Mouse (Mus musculus): Measurements from ENCODE around the gene Zfyve27. TPM values are rescaled to one million over a fixed set of nuclear protein-coding genes. Genes with fewer than 3 reads are reported as not detected.
A peak's percentile ranks its signal among the peaks of the same experiment; 100 is the strongest.

Zfyve27 gene
- polyA plus RNA-seq, 1 experiment from 2014 or later: 25.3 TPM

GRCm38 (mm10) chr19:42182673-42183072 is 18.9 kb downstream of the Zfyve27 start:
- no peaks in the 10 kb centered on the region for H3K9me3 ChIP-seq (ENCODE audit: low read length)
- no peaks in the 10 kb centered on the region for H3K4me1 ChIP-seq (ENCODE audit: insufficient read depth, low read depth, low read length)
- DNase-seq (ENCODE audit: low spot score) (no peak), ATAC-seq (no peak)
- H3K27ac ChIP-seq (ENCODE audit: low read length): no peak overlapping the region
- no peak overlapping the region for H3K4me3 ChIP-seq (ENCODE audit: low read depth, low read length)
- H3K9ac ChIP-seq (replicated peaks; ENCODE audit: low read depth): no peak overlapping the region
- 57% methylated on average over 6 of the region's 6 CpGs for WGBS
- TF ChIP-seq EP300 (IDR thresholded peaks at IDR 0.05): no peak
- peak; percentile 66 for TF ChIP-seq CTCF (IDR thresholded peaks at IDR 0.05)
- no peak overlapping the region for H3K4me2 ChIP-seq (replicated peaks; ENCODE audit: low read depth, low read length)
- no peaks in the 10 kb centered on the region for H3K27me3 ChIP-seq (replicated peaks; ENCODE audit: insufficient read depth, low read length)
- H3K36me3 ChIP-seq (ENCODE audit: insufficient read depth, low read length): peaks cover 42% of the 10 kb centered on the region

GRCm38 (mm10) chr19:42189735-42190134 is 26.0 kb downstream of the Zfyve27 start:
- TF ChIP-seq EP300 (IDR thresholded peaks at IDR 0.05) (no peak), CTCF (IDR thresholded peaks at IDR 0.05) (no peak)
- no peak for ATAC-seq
- H3K9me3 ChIP-seq (ENCODE audit: low read length): no peaks in the 10 kb centered on the region
- H3K27ac ChIP-seq (ENCODE audit: low read length): no peak overlapping the region
- WGBS: 65% methylated on average over 4 of the region's 4 CpGs
- H3K9ac ChIP-seq (replicated peaks; ENCODE audit: low read depth): no peak overlapping the region
- no peak for DNase-seq (ENCODE audit: low spot score)
- H3K36me3 ChIP-seq (ENCODE audit: insufficient read depth, low read length): peaks cover 19% of the 10 kb centered on the region
- H3K4me1 ChIP-seq (ENCODE audit: insufficient read depth, low read depth, low read length): no peaks in the 10 kb centered on the region
- no peak overlapping the region for H3K4me2 ChIP-seq (replicated peaks; ENCODE audit: low read depth, low read length)
- no peaks in the 10 kb centered on the region for H3K27me3 ChIP-seq (replicated peaks; ENCODE audit: insufficient read depth, low read length)
- no peak overlapping the region for H3K4me3 ChIP-seq (ENCODE audit: low read depth, low read length)

DNA sequence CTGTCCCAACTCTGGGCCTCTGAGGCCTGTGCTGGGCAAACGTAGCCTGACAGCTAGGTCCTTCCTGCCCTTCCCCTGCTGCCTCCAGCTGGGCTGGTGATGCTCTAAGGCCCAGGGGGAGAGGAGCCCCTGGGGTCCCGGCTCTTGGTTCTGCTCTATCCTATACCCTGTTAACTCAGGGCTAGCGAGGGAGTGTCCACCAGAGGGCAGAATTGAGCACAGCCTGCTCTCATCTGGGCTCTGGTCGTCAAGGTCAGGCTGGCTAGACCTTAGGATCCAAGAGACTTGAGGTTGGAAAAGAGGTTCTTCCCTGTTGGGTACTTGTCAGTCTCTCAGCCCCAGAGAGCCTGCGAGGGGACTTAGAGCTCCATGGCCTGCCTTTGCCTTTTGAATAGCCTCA is 26.7 kb downstream of the Zfyve27 start:
- DNase-seq (ENCODE audit: low spot score) (peak; percentile 55), ATAC-seq (peak; percentile 66)
- no peak overlapping the region for H3K4me3 ChIP-seq (ENCODE audit: low read depth, low read length)
- peaks cover 13% of the 10 kb centered on the region for H3K36me3 ChIP-seq (ENCODE audit: insufficient read depth, low read length)
- WGBS: 24% methylated on average over 5 of the region's 5 CpGs
- H3K27ac ChIP-seq (ENCODE audit: low read length): no peak overlapping the region
- H3K27me3 ChIP-seq (replicated peaks; ENCODE audit: insufficient read depth, low read length): no peaks in the 10 kb centered on the region
- TF ChIP-seq CTCF (IDR thresholded peaks at IDR 0.05) (peak; percentile 84), EP300 (IDR thresholded peaks at IDR 0.05) (no peak)
- H3K4me2 ChIP-seq (replicated peaks; ENCODE audit: low read depth, low read length): no peak overlapping the region
- H3K4me1 ChIP-seq (ENCODE audit: insufficient read depth, low read depth, low read length): no peaks in the 10 kb centered on the region
- H3K9me3 ChIP-seq (ENCODE audit: low read length): no peaks in the 10 kb centered on the region
- H3K9ac ChIP-seq (replicated peaks; ENCODE audit: low read depth): no peak overlapping the region

DNA sequence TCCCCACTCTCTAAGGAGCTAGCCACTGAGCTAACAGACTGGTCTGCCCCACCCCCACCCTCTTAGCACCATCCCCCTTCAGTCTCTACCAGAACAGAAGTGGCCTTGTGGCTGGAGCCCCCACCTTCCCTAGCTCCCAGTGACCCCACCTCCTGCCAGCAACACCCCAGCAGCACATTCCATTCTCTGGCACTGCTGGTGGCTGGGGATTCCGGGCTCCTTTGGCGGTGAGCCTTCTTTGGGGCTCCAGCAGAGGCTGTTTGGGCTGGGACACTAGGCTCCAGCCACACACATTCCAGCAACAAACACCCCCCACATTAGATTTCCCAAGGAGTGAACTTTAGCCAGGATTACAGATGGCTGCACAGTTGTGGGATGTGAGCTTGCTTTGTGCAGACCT is 29.6 kb downstream of the Zfyve27 start:
- Histone ChIP-seq H3K27me3 (replicated peaks; ENCODE audit: insufficient read depth, low read length) (no peaks in the 10 kb centered on the region), H3K36me3 (ENCODE audit: insufficient read depth, low read length) (peaks cover 8% of the 10 kb centered on the region; the same call in 1 of the 2 replicates), H3K27ac (ENCODE audit: low read length) (no peak overlapping the region), H3K4me2 (replicated peaks; ENCODE audit: low read depth, low read length) (no peak overlapping the region), H3K9ac (replicated peaks; ENCODE audit: low read depth) (no peak overlapping the region), H3K4me3 (ENCODE audit: low read depth, low read length) (no peak overlapping the region), H3K4me1 (ENCODE audit: insufficient read depth, low read depth, low read length) (peaks cover 3% of the 10 kb centered on the region; the same call in 1 of the 2 replicates), H3K9me3 (ENCODE audit: low read length) (no peaks in the 10 kb centered on the region)
- TF ChIP-seq CTCF (IDR thresholded peaks at IDR 0.05): no peak
- ATAC-seq (peak; percentile 56), DNase-seq (ENCODE audit: low spot score) (peak; percentile 30)
- 50% methylated on average over 2 of the region's 2 CpGs for WGBS

GRCm38 (mm10) chr19:42196378-42196777 is 32.6 kb downstream of the Zfyve27 start:
- DNase-seq (ENCODE audit: low spot score) (no peak), ATAC-seq (no peak; the same call in 1 of the 2 replicates)
- no peaks in the 10 kb centered on the region for H3K9me3 ChIP-seq (ENCODE audit: low read length)
- peaks cover 21% of the 10 kb centered on the region; the same call in 1 of the 2 replicates for H3K27me3 ChIP-seq (replicated peaks; ENCODE audit: insufficient read depth, low read length)
- H3K4me1 ChIP-seq (ENCODE audit: insufficient read depth, low read depth, low read length): peaks cover 3% of the 10 kb centered on the region; the same call in 1 of the 2 replicates
- 46% methylated on average over 4 of the region's 4 CpGs for WGBS
- 0 out of 2 replicates have a peak, but pooled peaks cover 3% of the 10 kb centered on the region for H3K36me3 ChIP-seq (ENCODE audit: insufficient read depth, low read length)
- TF ChIP-seq EP300 (IDR thresholded peaks at IDR 0.05): no peak
- no peak overlapping the region for H3K27ac ChIP-seq (ENCODE audit: low read length)
- H3K4me2 ChIP-seq (replicated peaks; ENCODE audit: low read depth, low read length): no peak overlapping the region
- no peak overlapping the region for H3K9ac ChIP-seq (replicated peaks; ENCODE audit: low read depth)
- H3K4me3 ChIP-seq (ENCODE audit: low read depth, low read length): no peak overlapping the region

DNA sequence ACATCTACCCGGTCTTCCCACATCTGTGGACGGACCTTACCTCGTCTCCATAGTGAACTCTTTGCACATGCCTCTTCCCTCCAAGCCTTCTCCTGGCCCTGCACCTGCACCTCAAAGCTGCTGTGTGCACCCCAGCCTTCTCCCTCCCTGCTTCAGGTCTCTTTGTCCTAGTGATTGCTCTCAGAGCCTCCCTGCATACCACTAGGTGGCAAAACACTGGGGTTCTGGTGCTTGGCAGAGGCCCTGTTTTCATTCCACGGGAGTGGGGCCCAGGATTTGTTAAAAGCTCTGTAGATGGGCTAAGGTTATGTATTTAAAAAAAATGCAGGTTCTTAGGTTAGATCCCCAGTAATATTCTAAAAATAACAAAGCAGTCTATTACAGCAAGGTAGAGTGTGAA is 33.3 kb downstream of the Zfyve27 start:
- Histone ChIP-seq H3K27me3 (replicated peaks; ENCODE audit: insufficient read depth, low read length) (peaks cover 28% of the 10 kb centered on the region), H3K9ac (replicated peaks; ENCODE audit: low read depth) (no peak overlapping the region), H3K4me1 (ENCODE audit: insufficient read depth, low read depth, low read length) (peaks cover 3% of the 10 kb centered on the region; the same call in 1 of the 2 replicates), H3K27ac (ENCODE audit: low read length) (no peak overlapping the region), H3K9me3 (ENCODE audit: low read length) (no peaks in the 10 kb centered on the region), H3K4me2 (replicated peaks; ENCODE audit: low read depth, low read length) (no peak overlapping the region), H3K4me3 (ENCODE audit: low read depth, low read length) (no peak overlapping the region), H3K36me3 (ENCODE audit: insufficient read depth, low read length) (no peaks in the 10 kb centered on the region)
- 39% methylated on average over 4 of the region's 4 CpGs for WGBS
- no peak for DNase-seq (ENCODE audit: low spot score)
- ATAC-seq: no peak
- no peak for TF ChIP-seq EP300 (IDR thresholded peaks at IDR 0.05)
- TF ChIP-seq CTCF (IDR thresholded peaks at IDR 0.05): peak; percentile 38

DNA sequence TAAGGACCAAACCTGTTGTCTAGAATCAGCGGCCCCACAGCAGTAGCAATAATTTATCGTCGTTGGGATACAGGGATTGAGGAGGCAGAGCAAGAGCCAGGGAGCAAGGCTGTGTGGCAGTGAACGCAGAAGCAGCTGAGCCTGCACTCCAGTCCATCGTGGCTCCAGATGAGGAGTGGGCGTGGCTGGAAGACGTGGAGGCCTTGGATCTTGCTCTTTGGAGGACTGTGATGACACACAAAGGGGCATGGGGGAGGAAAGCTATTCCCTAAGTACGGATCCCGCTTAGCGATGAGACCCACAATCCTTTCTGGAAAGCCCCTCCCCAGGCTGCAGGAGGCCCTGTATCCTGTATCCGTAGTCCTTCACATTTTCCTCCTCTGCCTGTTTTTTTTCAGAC is 34.3 kb downstream of the Zfyve27 start:
- Histone ChIP-seq H3K9ac (replicated peaks; ENCODE audit: low read depth) (no peak overlapping the region), H3K4me2 (replicated peaks; ENCODE audit: low read depth, low read length) (no peak overlapping the region), H3K36me3 (ENCODE audit: insufficient read depth, low read length) (no peaks in the 10 kb centered on the region), H3K27ac (ENCODE audit: low read length) (no peak overlapping the region), H3K4me3 (ENCODE audit: low read depth, low read length) (no peak overlapping the region), H3K4me1 (ENCODE audit: insufficient read depth, low read depth, low read length) (peaks cover 3% of the 10 kb centered on the region; the same call in 1 of the 2 replicates), H3K27me3 (replicated peaks; ENCODE audit: insufficient read depth, low read length) (peaks cover 37% of the 10 kb centered on the region), H3K9me3 (ENCODE audit: low read length) (no peaks in the 10 kb centered on the region)
- TF ChIP-seq EP300 (IDR thresholded peaks at IDR 0.05) (no peak), CTCF (IDR thresholded peaks at IDR 0.05) (no peak)
- ATAC-seq (no peak), DNase-seq (ENCODE audit: low spot score) (no peak)
- WGBS: 41% methylated on average over 11 of the region's 11 CpGs
